Mouse (Mus musculus): ENCODE measurements at regions not wholly inside any gene's neighbourhood (a gene's known extent, or its start where the extent isn't known, plus 50 kb on each side); places are given as distances from the start of the nearest gene placed in this dataset.

- DNase-seq (ENCODE audit: low spot score) = no peak
Observed at GRCm38 (mm10) chr6:117614386-117614785, 226.6 kb upstream of the Zfp637 start.

- DNase-seq (ENCODE audit: low spot score) = no peak
Observed at GRCm38 (mm10) chr6:117617168-117617567, 223.8 kb upstream of the Zfp637 start.

DNA sequence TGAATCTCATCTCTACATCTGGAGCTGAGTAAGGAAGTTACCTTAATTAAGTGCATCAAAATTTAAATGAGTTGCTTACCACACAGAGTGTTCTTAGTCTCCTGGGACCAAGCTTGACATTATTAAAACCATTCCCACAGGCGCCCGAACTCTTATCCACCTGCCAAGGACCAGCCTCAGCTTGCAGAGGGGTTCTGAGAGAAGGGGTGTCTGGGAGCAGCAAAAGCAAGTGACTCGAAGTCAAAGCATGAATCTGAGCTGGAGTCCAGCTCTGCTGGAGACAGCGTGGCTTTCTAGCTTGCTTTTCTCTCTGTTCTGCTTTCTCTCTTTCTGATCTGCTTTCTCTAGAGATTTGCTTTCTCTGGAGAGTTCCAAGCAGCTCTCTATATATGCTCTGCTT lies 223.0 kb upstream of the Zfp637 start:
- no peak for DNase-seq (ENCODE audit: low spot score)

- no peak for DNase-seq (ENCODE audit: low spot score)
Observed at GRCm38 (mm10) chr6:117619606-117620005, 221.4 kb upstream of the Zfp637 start.

- DNase-seq (ENCODE audit: low spot score) = no peak
Observed at GRCm38 (mm10) chr6:117622446-117622845, 218.5 kb upstream of the Zfp637 start.

DNA sequence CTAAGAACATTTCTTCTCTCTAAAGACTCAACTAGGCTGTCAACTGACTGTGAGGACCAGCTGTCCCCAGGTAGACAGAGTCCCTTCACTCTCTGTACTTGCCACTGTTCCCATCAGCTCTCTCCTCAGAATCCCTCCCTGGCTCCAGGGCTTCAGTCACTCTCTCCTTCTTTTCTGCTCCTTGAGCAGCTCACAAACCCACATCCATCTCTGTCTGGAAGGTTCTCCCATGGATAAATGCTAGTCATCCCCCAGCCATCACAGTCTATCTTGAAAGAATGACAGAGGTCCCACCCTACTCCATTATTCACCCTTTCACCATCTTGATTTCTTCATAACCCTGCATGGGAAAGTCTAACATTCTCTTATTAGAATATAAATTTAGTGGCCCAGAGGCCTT lies 218.0 kb upstream of the Zfp637 start:
- DNase-seq (ENCODE audit: low spot score) = no peak

DNA sequence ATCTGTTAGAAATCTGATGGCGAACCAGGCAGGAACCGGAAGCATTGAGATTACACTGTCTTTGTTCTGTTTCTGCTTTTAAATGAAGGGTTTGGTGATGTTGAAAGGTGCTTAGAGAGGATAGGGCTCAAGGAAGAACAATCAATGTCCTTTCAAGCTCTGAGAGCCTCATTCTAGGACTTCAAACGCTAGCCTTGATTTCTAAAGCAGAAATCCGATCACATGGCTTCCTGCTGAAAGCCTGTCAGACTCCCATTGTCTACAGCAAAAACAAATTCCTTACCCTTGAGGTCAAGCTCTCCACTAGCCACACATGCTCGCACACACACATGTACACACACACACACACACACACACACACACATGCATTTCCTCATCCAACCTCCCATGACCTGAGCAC lies 215.3 kb upstream of the Zfp637 start:
- DNase-seq (ENCODE audit: low spot score) = peak; percentile 48

DNA sequence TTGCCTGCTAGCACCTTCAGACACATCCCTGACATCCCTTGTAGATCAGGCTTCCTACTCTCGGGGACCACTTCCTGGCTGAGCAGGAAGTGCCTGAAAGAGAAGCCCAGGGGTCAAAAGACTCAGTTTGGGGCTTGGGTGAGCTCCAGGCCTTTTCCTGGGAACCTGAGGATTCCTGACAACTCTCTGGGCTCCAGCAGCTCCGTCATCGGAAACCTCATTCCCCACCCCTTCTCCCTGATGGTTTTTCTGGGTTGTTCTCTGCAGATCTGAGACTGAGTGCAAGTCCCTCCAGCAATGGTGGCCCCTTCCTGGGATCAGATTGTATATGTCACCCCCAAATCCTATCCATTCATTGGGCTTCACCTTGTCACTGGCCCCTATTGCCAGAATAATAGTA lies 213.5 kb upstream of the Zfp637 start:
- no peak for DNase-seq (ENCODE audit: low spot score)

GRCm38 (mm10) chr6:117646628-117647027 lies 194.4 kb upstream of the Zfp637 start:
- DNase-seq (ENCODE audit: low spot score) = peak; percentile 28

DNA sequence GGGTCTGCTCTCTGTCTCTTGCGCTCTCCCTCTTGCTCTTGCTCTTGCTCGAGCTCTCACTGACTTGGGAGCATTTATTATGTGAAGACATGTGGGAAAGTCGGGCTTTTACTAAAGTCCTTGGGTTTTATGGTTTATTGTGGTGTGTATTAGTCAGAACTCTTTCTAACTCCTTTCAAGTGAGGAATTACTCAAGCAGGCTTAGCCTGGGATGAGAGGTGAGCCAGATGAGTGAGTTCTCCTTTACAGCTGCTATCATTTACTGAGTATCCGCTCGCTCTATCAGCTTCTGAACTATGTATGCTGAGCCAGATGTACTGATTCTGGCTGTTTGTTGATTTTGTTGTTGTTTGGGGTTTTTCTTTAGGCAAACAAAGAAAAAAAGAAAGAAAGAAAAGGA lies 190.4 kb upstream of the Zfp637 start:
- no peak for DNase-seq (ENCODE audit: low spot score)

- DNase-seq (ENCODE audit: low spot score) = no peak
Observed at GRCm38 (mm10) chr6:117651551-117651950, 189.4 kb upstream of the Zfp637 start.

DNA sequence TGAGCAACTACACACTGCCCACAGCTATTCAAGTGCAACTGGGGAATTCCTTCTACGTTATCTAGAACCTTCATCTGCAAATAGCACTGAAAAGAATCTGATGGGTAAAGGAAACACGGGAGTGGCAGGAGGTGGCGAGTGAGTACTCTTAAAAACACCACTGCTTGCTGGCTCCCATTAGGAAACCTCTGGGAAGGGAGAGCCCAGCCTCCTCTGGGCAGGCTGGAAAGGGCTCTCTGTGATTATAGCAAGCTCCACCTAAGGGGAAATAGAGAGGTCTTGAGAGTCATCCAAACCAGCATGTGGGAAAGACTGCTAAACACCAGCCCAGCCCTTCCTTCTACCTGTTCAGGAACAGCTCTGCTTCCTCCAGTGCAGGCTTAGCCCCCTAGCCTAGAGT lies 189.0 kb upstream of the Zfp637 start:
- peak; percentile 38 for DNase-seq (ENCODE audit: low spot score)

GRCm38 (mm10) chr6:117652917-117653316 lies 188.1 kb upstream of the Zfp637 start:
- peak; percentile 78 for DNase-seq (ENCODE audit: low spot score)

- DNase-seq (ENCODE audit: low spot score) = no peak
Observed at GRCm38 (mm10) chr6:117653886-117654425, 187.0 kb upstream of the Zfp637 start.

DNA sequence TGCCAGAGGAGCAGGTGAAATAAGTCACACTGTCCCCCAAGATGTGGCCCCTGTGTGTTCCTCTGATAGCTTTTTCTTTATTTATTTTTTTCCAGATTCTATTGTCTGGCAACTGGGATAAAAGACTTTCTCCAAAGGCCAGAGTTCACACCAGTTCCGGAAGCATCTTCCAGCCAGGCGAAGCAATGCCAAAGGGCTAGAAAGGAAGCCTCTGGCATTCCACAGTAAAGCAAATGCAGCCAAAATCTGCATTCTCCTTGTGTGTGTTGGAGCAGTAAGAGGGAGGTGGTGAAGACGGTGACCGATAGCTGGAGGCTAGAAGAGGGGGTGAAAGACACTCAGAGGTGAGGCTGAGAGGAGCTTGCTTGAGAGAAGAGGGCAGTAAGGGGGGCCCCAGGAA lies 185.0 kb upstream of the Zfp637 start:
- DNase-seq (ENCODE audit: low spot score) = no peak

DNA sequence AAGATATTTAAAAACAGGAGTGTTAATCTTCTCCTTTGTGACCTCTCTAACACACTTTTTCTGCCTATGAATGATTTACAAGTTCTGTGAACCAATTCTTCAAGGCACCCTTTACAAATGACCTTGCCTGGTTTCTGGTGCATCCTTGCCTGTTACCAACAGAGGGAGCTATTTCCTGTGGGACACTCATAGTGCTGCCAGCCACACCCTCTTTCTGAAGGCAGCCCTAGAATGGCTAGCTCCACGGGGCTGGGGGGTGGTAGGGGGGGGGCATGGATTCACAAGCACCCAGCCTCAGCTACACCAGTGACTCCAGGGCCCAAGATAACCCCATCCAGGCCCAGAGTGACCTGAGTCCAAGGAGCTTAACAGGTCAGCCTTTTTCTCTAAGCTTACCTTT lies 180.4 kb upstream of the Zfp637 start:
- peak; percentile 28 for DNase-seq (ENCODE audit: low spot score)

- no peak for DNase-seq (ENCODE audit: low spot score)
Observed at GRCm38 (mm10) chr6:117662635-117663034, 178.3 kb upstream of the Zfp637 start.

GRCm38 (mm10) chr6:117670337-117670736 lies 170.6 kb upstream of the Zfp637 start:
- DNase-seq (ENCODE audit: low spot score) = no peak

- no peak for DNase-seq (ENCODE audit: low spot score)
Observed at GRCm38 (mm10) chr6:117670792-117671525, 170.0 kb upstream of the Zfp637 start.

GRCm38 (mm10) chr6:117675059-117675800 lies 165.8 kb upstream of the Zfp637 start:
- DNase-seq (ENCODE audit: low spot score) = no peak

GRCm38 (mm10) chr6:117676064-117676821 lies 164.7 kb upstream of the Zfp637 start:
- no peak for DNase-seq (ENCODE audit: low spot score)

DNA sequence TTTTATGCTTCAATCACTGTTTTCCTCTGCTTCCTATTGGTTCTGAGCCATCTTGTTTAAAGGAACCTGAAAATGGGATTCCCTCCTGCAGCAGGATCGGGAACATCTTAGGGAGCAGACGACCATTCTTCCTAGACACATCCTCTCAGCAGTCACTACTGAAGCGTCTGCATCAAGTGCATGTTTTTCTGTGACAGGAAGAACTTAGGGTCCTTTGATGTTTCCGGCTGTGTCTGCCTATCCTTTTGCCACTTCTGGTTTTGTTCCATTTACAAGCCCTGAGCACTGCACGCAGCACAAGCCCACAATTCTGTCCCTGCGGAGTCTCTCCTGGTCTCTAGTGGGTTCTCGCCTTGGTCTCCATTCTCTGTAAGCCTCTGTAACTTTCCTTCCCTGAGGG lies 163.9 kb upstream of the Zfp637 start:
- DNase-seq (ENCODE audit: low spot score) = no peak

Measured in heart, adult 8-10 months (tissue).